Mouse (Mus musculus): Measurements from ENCODE around the gene Spop. TPM values are rescaled to one million over a fixed set of nuclear protein-coding genes. Genes with fewer than 3 reads are reported as not detected.

The Spop gene
- polyA plus RNA-seq, 1 experiment: 65.9 TPM

GRCm38 (mm10) chr11:95479458-95479857 lies 65.6 kb downstream of the Spop start:
- TF ChIP-seq POLR2A (IDR thresholded peaks at IDR 0.05; ENCODE audit: low read depth, low read length) (no peak), CTCF (IDR thresholded peaks at IDR 0.05; ENCODE audit: extremely low read depth, insufficient read length, insufficient replicate concordance, low read depth, low read length) (no peak)
- Histone ChIP-seq H3K27me3 (ENCODE audit: control insufficient read depth, insufficient read depth, low read length) (no peaks in the 10 kb centered on the region), H3K27ac (ENCODE audit: insufficient read depth, low read depth, low read length) (no peak overlapping the region), H3K4me3 (ENCODE audit: low read depth, low read length) (no peak overlapping the region), H3K36me3 (ENCODE audit: control insufficient read depth, insufficient read depth, low read length) (peaks cover 49% of the 10 kb centered on the region), H3K4me1 (ENCODE audit: control insufficient read depth, insufficient read depth, insufficient read length, low read length) (no peaks in the 10 kb centered on the region)
- WGBS: 86% methylated on average over 4 of the region's 4 CpGs

GRCm38 (mm10) chr11:95480662-95481061 lies 66.8 kb downstream of the Spop start:
- no peaks in the 10 kb centered on the region for H3K4me1 ChIP-seq (ENCODE audit: control insufficient read depth, insufficient read depth, insufficient read length, low read length)
- H3K27me3 ChIP-seq (ENCODE audit: control insufficient read depth, insufficient read depth, low read length): no peaks in the 10 kb centered on the region
- no peak overlapping the region for H3K27ac ChIP-seq (ENCODE audit: insufficient read depth, low read depth, low read length)
- peaks cover 49% of the 10 kb centered on the region for H3K36me3 ChIP-seq (ENCODE audit: control insufficient read depth, insufficient read depth, low read length)
- no peak overlapping the region for H3K4me3 ChIP-seq (ENCODE audit: low read depth, low read length)
- WGBS: 89% methylated on average over 4 of the region's 4 CpGs
- no peak for TF ChIP-seq CTCF (IDR thresholded peaks at IDR 0.05; ENCODE audit: extremely low read depth, insufficient read length, insufficient replicate concordance, low read depth, low read length)
- TF ChIP-seq POLR2A (IDR thresholded peaks at IDR 0.05; ENCODE audit: low read depth, low read length): no peak

- H3K4me3 ChIP-seq (ENCODE audit: low read depth, low read length): no peak overlapping the region
- TF ChIP-seq POLR2A (IDR thresholded peaks at IDR 0.05; ENCODE audit: low read depth, low read length): no peak
- TF ChIP-seq CTCF (IDR thresholded peaks at IDR 0.05; ENCODE audit: extremely low read depth, insufficient read length, insufficient replicate concordance, low read depth, low read length): no peak
- no peaks in the 10 kb centered on the region for H3K4me1 ChIP-seq (ENCODE audit: control insufficient read depth, insufficient read depth, insufficient read length, low read length)
- 93% methylated on average over 18 of the region's 18 CpGs for WGBS
- H3K27me3 ChIP-seq (ENCODE audit: control insufficient read depth, insufficient read depth, low read length): no peaks in the 10 kb centered on the region
- H3K36me3 ChIP-seq (ENCODE audit: control insufficient read depth, insufficient read depth, low read length): peaks cover 60% of the 10 kb centered on the region
- no peak overlapping the region for H3K27ac ChIP-seq (ENCODE audit: insufficient read depth, low read depth, low read length)
Observed at GRCm38 (mm10) chr11:95485634-95486033, 71.8 kb downstream of the Spop start.

DNA sequence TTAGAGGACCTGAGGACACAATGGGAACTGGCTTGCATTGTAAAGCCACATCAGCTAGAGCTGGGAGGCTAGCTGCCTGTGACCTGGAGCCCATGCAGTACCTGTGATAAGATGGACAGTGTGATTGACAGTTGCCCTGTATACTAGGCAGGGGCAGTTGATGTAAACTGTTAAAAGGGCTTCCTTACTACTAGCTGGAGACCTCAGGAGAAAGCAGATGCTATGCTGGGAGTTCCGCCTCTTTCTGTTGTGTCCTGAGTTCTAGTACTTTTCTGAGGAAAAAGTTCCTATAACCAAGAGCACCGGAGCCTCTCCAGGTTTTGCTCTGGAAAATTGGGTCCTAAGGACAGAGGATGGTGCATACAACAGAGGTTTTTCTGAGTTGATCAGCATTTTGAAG lies 73.4 kb downstream of the Spop start:
- WGBS: 95% methylated on average over 2 of the region's 2 CpGs
- TF ChIP-seq CTCF (IDR thresholded peaks at IDR 0.05; ENCODE audit: extremely low read depth, insufficient read length, insufficient replicate concordance, low read depth, low read length) (no peak), POLR2A (IDR thresholded peaks at IDR 0.05; ENCODE audit: low read depth, low read length) (no peak)
- H3K36me3 ChIP-seq (ENCODE audit: control insufficient read depth, insufficient read depth, low read length): peaks cover 68% of the 10 kb centered on the region

DNA sequence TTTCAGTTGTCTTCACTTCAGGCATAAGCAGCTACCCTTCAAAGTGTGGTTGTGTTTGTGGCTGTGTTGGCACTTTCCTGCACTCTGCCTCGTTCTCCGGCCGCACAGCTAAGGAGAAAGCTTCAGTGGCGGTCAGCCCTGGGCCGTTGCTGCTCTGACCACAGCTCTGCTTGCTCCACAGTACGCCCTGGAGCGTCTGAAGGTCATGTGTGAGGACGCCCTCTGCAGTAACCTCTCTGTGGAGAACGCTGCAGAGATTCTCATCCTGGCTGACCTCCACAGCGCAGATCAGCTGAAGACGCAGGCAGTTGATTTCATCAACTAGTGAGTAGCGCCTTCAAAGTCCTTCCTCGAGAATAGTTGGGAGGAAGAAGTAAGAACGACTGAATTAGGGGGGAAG lies 76.2 kb downstream of the Spop start:
- H3K27ac ChIP-seq (ENCODE audit: insufficient read depth, low read depth, low read length): no peak overlapping the region
- 90% methylated on average over 14 of the region's 14 CpGs for WGBS
- H3K27me3 ChIP-seq (ENCODE audit: control insufficient read depth, insufficient read depth, low read length): no peaks in the 10 kb centered on the region
- no peak for TF ChIP-seq POLR2A (IDR thresholded peaks at IDR 0.05; ENCODE audit: low read depth, low read length)
- no peaks in the 10 kb centered on the region for H3K4me1 ChIP-seq (ENCODE audit: control insufficient read depth, insufficient read depth, insufficient read length, low read length)
- H3K36me3 ChIP-seq (ENCODE audit: control insufficient read depth, insufficient read depth, low read length): peaks cover 67% of the 10 kb centered on the region
- H3K4me3 ChIP-seq (ENCODE audit: low read depth, low read length): no peak overlapping the region

More for the DNA sequence above, 73.4 kb downstream of the Spop start:
- Histone ChIP-seq H3K27ac (ENCODE audit: insufficient read depth, low read depth, low read length) (no peak overlapping the region), H3K27me3 (ENCODE audit: control insufficient read depth, insufficient read depth, low read length) (no peaks in the 10 kb centered on the region), H3K4me3 (ENCODE audit: low read depth, low read length) (no peak overlapping the region), H3K4me1 (ENCODE audit: control insufficient read depth, insufficient read depth, insufficient read length, low read length) (no peaks in the 10 kb centered on the region)

DNA sequence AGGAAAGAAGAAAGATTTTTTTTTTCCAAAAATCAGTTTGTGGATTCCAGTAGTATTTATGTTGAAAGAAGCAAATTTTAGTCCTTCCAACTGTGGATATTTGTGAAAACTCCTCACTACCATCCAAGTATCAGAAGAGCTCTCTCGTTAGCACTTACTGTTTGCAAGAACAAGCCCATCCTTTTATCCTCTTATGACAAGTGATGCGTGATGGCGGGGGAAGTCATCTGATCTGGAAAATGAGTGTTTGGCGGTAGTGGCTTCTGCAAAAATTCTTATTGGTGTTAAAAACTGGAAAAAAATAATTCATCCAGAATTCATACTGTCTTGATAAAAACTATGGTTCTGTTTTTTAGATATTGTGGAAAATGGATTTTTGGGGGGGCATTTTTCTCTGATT lies 78.4 kb downstream of the Spop start:
- Histone ChIP-seq H3K27ac (ENCODE audit: insufficient read depth, low read depth, low read length) (no peak overlapping the region), H3K4me1 (ENCODE audit: control insufficient read depth, insufficient read depth, insufficient read length, low read length) (no peaks in the 10 kb centered on the region), H3K4me3 (ENCODE audit: low read depth, low read length) (no peak overlapping the region), H3K36me3 (ENCODE audit: control insufficient read depth, insufficient read depth, low read length) (peaks cover 56% of the 10 kb centered on the region), H3K27me3 (ENCODE audit: control insufficient read depth, insufficient read depth, low read length) (no peaks in the 10 kb centered on the region)
- TF ChIP-seq CTCF (IDR thresholded peaks at IDR 0.05; ENCODE audit: extremely low read depth, insufficient read length, insufficient replicate concordance, low read depth, low read length) (no peak), POLR2A (IDR thresholded peaks at IDR 0.05; ENCODE audit: low read depth, low read length) (no peak)
- 91% methylated on average over 4 of the region's 4 CpGs for WGBS

DNA sequence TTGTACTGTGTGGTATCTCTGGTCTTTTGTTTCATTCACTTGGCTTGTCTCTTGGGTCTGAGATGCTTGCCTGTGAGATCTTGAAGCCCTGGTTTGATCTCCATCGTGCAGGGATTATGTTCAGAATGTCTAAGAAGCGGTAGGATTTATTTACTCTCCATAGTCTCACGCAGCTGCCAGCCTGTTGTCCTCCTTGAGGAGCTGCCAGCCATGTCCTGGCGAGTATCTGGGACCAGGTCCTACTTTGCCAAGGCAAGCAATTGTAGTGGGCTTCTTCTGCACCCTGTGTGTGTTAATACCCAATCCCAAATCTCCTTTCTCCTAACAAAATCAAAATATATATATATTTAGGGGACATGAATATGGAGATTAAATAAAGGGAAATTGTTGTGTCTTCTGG lies 79.1 kb downstream of the Spop start:
- TF ChIP-seq POLR2A (IDR thresholded peaks at IDR 0.05; ENCODE audit: low read depth, low read length) (no peak), CTCF (IDR thresholded peaks at IDR 0.05; ENCODE audit: extremely low read depth, insufficient read length, insufficient replicate concordance, low read depth, low read length) (no peak)
- Histone ChIP-seq H3K27ac (ENCODE audit: insufficient read depth, low read depth, low read length) (no peak overlapping the region), H3K4me1 (ENCODE audit: control insufficient read depth, insufficient read depth, insufficient read length, low read length) (no peaks in the 10 kb centered on the region), H3K27me3 (ENCODE audit: control insufficient read depth, insufficient read depth, low read length) (no peaks in the 10 kb centered on the region), H3K36me3 (ENCODE audit: control insufficient read depth, insufficient read depth, low read length) (peaks cover 56% of the 10 kb centered on the region), H3K4me3 (ENCODE audit: low read depth, low read length) (no peak overlapping the region)
- WGBS: 84% methylated on average over 4 of the region's 4 CpGs

DNA sequence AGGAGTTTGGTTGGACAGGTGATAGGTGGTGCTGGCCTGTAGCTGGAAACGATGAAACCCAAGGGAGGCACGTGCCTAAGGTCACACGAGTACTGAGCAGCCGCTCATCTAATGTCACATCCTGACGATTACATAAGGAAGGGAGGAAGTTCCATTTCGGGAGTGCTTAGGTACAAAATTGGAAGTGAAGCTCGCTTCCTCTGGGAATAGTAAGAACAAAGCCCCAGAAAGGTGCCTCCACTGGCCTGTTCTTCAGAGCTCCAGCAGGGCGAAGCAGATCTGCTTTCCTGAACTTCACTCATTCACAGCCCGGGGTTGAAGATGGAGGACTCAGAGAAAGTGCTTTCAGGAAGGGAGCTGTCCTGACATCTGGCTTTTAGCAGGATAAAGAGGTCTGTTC lies 80.1 kb downstream of the Spop start:
- peaks cover 53% of the 10 kb centered on the region for H3K36me3 ChIP-seq (ENCODE audit: control insufficient read depth, insufficient read depth, low read length)
- H3K4me1 ChIP-seq (ENCODE audit: control insufficient read depth, insufficient read depth, insufficient read length, low read length): no peaks in the 10 kb centered on the region
- H3K27ac ChIP-seq (ENCODE audit: insufficient read depth, low read depth, low read length): no peak overlapping the region
- TF ChIP-seq CTCF (IDR thresholded peaks at IDR 0.05; ENCODE audit: extremely low read depth, insufficient read length, insufficient replicate concordance, low read depth, low read length) (no peak), POLR2A (IDR thresholded peaks at IDR 0.05; ENCODE audit: low read depth, low read length) (no peak)
- H3K4me3 ChIP-seq (ENCODE audit: low read depth, low read length): no peak overlapping the region
- WGBS: 86% methylated on average over 9 of the region's 9 CpGs
- H3K27me3 ChIP-seq (ENCODE audit: control insufficient read depth, insufficient read depth, low read length): no peaks in the 10 kb centered on the region

Data from small intestine, adult 2 months (tissue).